Mouse (Mus musculus) embryonic facial prominence, embryonic 11.5 days (tissue): ENCODE data around the gene Ntrk2. TPM values are rescaled to one million over a fixed set of nuclear protein-coding genes. Genes with fewer than 3 reads are reported as not detected.

Source experiments
- ATAC-seq: fragments of 200-750 bp; cut with Nextera tagmentation; replicated peaks from 2 replicates; pipeline ENCODE4 v1.8.0; 2017; ENCODE audit warnings: low read depth; ENCODE audit not compliant: insufficient number of reproducible peaks, low FRiP score, low TSS enrichment
- DNase-seq: peaks from one replicate; pipeline ENCODE4 v3.0.0-alpha.2; 2015; ENCODE audit warnings: low spot score
- H3K27ac ChIP-seq: fragments of 300-500 bp; sonication (generic); replicated peaks from 2 replicates; pipeline ENCODE4 v1.5.1; 2014; ENCODE audit warnings: mild to moderate bottlenecking, low read depth, low read length, control low read depth
- H3K27me3 ChIP-seq: fragments of 300-500 bp; sonication (generic); 2 replicates; pipeline ENCODE4 v1.6.1; 2014; ENCODE audit warnings: mild to moderate bottlenecking, low read length, moderate library complexity, mixed read lengths; ENCODE audit not compliant: control insufficient read depth, insufficient read depth
- H3K36me3 ChIP-seq: fragments of 300-500 bp; sonication (generic); replicated peaks from 2 replicates; pipeline ENCODE4 v1.6.1; 2014; ENCODE audit warnings: low read depth, mild to moderate bottlenecking, low read length, moderate library complexity, mixed read lengths; ENCODE audit not compliant: control insufficient read depth, insufficient read depth
- H3K4me1 ChIP-seq: fragments of 300-500 bp; sonication (generic); 2 replicates; pipeline ENCODE4 v1.6.1; 2014; ENCODE audit warnings: low read length, mixed read lengths; ENCODE audit not compliant: control insufficient read depth, insufficient read depth
- H3K4me2 ChIP-seq: fragments of 300-500 bp; sonication (generic); 2 replicates; pipeline ENCODE4 v1.6.1; 2014; ENCODE audit warnings: low read depth, mild to moderate bottlenecking, control low read depth, low read length, moderate library complexity
- H3K4me3 ChIP-seq: fragments of 300-500 bp; sonication (generic); 2 replicates; pipeline ENCODE4 v1.5.1; 2014; ENCODE audit warnings: low read depth, low read length, control low read depth
- H3K9ac ChIP-seq: fragments of 300-500 bp; sonication (generic); replicated peaks from 2 replicates; pipeline ENCODE4 v1.6.1; 2014; ENCODE audit warnings: mild to moderate bottlenecking, control low read depth, low read length
- H3K9me3 ChIP-seq: fragments of 300-500 bp; sonication (generic); replicated peaks from 2 replicates; pipeline ENCODE4 v1.6.1; 2016; ENCODE audit warnings: mild to moderate bottlenecking, low read length, inconsistent platforms, mixed read lengths; ENCODE audit not compliant: control insufficient read depth
- WGBS: fragments of 180-500 bp; shearing (Covaris S2); extraction: QIAGEN DNeasy Blood & Tissue Kit; methylation state at CpG from one replicate; pipeline ENCODE4 v1.1.7; 2014; 5-methylcytosine and 5-hydroxymethylcytosine counted together
- polyA plus RNA-seq: library from polyadenylated mRNA; unstranded; fragments of >200 nt; fragmentation: Nextera tagmentation; extraction: Ambion mirVana; gene quantifications from 2 replicates; pipeline ENCODE4 v1.2.1, GENCODE M21; 2014

The Ntrk2 gene
- polyA plus RNA-seq, 1 experiment from 2014 or later: 13.6 TPM

- Histone ChIP-seq H3K36me3 (no peaks in the 10 kb centered on the region), H3K9me3 (no peaks in the 10 kb centered on the region), H3K4me2 (no peak overlapping the region), H3K4me3 (no peak overlapping the region), H3K27ac (no peak overlapping the region), H3K27me3 (no peaks in the 10 kb centered on the region), H3K4me1 (no peaks in the 10 kb centered on the region), H3K9ac (no peak overlapping the region)
- WGBS: 52% methylated on average over 11 of the region's 11 CpGs
- ATAC-seq (no peak), DNase-seq (no peak)
Observed at GRCm38 (mm10) chr13:58999373-59000053, 193.1 kb downstream of the Ntrk2 start.

DNA sequence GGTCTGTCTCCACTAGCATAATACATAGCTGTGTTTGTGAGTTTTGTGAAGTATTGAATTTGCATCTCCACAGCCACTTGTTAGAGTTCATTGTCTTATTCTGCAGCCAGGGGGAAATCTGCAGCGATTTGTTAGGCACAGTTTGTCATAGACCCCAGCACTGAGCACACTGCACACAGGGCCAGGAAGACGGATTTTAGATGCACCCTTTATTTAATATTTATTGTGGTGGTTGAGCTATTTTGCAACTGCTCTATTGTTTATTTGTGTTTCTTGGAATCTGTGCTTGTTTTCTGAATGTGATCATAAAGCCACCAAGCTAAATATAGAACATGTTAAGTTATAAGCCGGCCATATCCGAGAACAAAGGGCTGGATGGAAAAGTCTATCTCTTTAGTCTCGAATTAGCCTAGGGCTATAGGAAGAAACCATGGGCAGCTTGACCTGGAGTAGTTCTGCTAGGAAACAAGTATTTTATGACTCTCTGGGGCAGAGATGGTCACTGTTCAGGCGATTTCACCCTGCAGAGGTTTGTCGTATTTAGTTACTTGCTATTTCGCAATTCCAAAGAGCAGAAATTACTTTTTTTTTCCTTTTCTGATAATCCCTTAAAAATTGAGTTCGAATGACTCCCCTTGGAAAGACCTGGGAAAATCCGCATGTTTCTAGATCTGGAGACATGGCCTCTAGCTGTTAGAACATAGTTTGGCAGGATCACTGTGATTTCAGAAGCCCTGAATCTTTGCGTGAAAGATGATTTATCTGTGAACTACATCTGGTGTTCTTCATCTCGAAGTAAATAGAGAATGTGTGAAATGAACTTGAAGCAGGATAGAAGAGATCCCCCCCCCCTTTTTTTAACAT, 196.8 kb downstream of the Ntrk2 start:
- DNase-seq (no peak), ATAC-seq (no peak)
- WGBS: 72% methylated on average over 12 of the region's 12 CpGs
- Histone ChIP-seq H3K9me3 (no peaks in the 10 kb centered on the region), H3K4me1 (no peaks in the 10 kb centered on the region), H3K36me3 (no peaks in the 10 kb centered on the region), H3K4me2 (no peak overlapping the region), H3K4me3 (no peak overlapping the region), H3K9ac (no peak overlapping the region), H3K27me3 (no peaks in the 10 kb centered on the region), H3K27ac (no peak overlapping the region)

DNA sequence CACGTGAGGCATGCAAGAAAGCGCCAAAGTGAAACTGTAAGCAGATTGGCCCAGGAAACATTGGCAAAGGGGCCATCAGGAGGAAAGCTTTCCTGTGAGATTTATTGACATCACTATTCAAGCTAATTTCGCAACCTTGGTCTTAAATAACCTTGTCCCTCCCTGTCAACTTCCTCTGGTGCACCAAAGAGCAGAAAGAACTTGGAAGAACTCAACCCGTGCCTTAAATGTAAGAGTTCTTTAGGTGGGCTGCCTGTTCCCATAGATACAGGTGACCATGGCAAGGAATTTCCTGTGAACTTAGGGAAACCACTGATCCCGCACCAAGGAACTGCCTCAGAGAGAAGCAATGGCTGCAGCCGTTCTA, 197.4 kb downstream of the Ntrk2 start:
- Histone ChIP-seq H3K9me3 (no peaks in the 10 kb centered on the region), H3K4me2 (no peak overlapping the region), H3K9ac (no peak overlapping the region), H3K36me3 (no peaks in the 10 kb centered on the region), H3K4me1 (no peaks in the 10 kb centered on the region), H3K27ac (no peak overlapping the region), H3K27me3 (no peaks in the 10 kb centered on the region), H3K4me3 (no peak overlapping the region)
- 78% methylated on average over 6 of the region's 6 CpGs for WGBS
- no peak for ATAC-seq
- no peak for DNase-seq

DNA sequence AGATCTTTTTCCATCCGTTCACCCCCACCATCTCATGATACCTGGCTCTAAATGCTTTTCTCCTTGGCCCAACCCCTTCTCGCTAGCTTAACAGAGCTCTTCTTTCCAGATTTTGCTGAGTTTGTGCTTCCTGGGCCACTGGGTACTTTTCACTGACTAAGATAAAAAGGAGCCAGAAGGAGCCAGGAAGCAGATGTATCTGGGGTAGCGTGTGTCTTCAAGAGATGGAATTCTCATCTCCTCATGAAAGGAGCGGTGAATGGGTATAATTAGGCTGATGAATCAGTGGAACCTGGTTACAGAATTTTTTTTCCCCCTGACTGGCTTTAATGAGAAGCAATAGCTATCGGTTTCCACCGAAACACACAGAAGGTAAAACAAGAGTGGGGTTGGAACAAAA, 198.2 kb downstream of the Ntrk2 start:
- Histone ChIP-seq H3K27ac (no peak overlapping the region), H3K4me2 (no peak overlapping the region), H3K27me3 (no peaks in the 10 kb centered on the region), H3K36me3 (no peaks in the 10 kb centered on the region), H3K9me3 (no peaks in the 10 kb centered on the region), H3K4me3 (no peak overlapping the region), H3K9ac (no peak overlapping the region), H3K4me1 (no peaks in the 10 kb centered on the region)
- ATAC-seq (no peak), DNase-seq (no peak)
- 69% methylated on average over 6 of the region's 6 CpGs for WGBS

GRCm38 (mm10) chr13:59009855-59010254, 203.5 kb downstream of the Ntrk2 start:
- no peak overlapping the region for H3K4me3 ChIP-seq
- no peaks in the 10 kb centered on the region for H3K9me3 ChIP-seq
- H3K27ac ChIP-seq: no peak overlapping the region
- H3K9ac ChIP-seq: no peak overlapping the region
- H3K27me3 ChIP-seq: no peaks in the 10 kb centered on the region
- no peaks in the 10 kb centered on the region for H3K36me3 ChIP-seq
- DNase-seq (no peak), ATAC-seq (no peak)
- WGBS: 84% methylated on average over 5 of the region's 5 CpGs
- H3K4me1 ChIP-seq: no peaks in the 10 kb centered on the region
- H3K4me2 ChIP-seq: no peak overlapping the region

DNA sequence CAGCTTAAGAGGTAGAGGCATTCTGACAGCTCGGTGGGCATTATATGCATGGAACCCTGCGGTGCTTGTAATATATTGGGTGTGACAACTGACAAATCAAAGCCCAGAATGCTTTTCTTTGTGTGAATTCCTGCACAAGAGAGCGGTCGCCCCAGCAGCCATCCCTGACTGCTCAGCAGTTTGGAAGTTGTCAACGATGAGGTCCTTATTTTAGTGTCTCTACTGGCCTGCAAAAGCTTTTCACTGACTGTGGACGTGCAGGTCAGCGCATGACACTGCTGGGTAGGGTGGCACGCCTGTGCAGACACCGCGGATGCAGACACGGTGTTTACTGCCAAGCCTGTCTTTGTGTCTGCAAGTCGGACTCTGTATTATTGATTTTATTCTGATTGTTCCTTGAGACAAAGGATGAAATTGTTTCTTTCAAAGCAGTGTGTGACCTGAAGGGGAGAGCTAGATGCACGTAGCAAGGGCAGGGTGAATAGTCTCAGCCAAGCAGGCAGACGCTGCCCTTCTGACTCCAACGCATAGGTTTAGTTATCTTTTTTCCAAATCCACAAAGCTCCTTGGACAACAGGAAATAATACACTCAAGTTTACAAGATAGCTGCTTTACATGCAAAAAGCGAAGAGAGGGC, 204.6 kb downstream of the Ntrk2 start:
- peak overlapping the region; percentile 55 for H3K4me2 ChIP-seq
- DNase-seq (no peak), ATAC-seq (peak; percentile 46; the same call in 1 of the 2 replicates)
- H3K9ac ChIP-seq: no peak overlapping the region; the same call in 1 of the 2 replicates
- H3K4me3 ChIP-seq: peak overlapping the region; percentile 8; the same call in 1 of the 2 replicates
- no peaks in the 10 kb centered on the region for H3K9me3 ChIP-seq
- WGBS: 37% methylated on average over 16 of the region's 16 CpGs
- no peaks in the 10 kb centered on the region for H3K36me3 ChIP-seq
- no peak overlapping the region for H3K27ac ChIP-seq
- H3K27me3 ChIP-seq: no peaks in the 10 kb centered on the region
- H3K4me1 ChIP-seq: no peaks in the 10 kb centered on the region

GRCm38 (mm10) chr13:59011530-59011903, 205.1 kb downstream of the Ntrk2 start:
- no peaks in the 10 kb centered on the region for H3K9me3 ChIP-seq
- DNase-seq: peak; percentile 89
- H3K27ac ChIP-seq: no peak overlapping the region
- ATAC-seq: peak; percentile 94
- H3K36me3 ChIP-seq: no peaks in the 10 kb centered on the region
- H3K4me3 ChIP-seq: peak overlapping the region; percentile 8; the same call in 1 of the 2 replicates
- peak overlapping the region; percentile 55 for H3K4me2 ChIP-seq
- WGBS: 1% methylated on average over 15 of the region's 15 CpGs
- H3K27me3 ChIP-seq: no peaks in the 10 kb centered on the region
- H3K4me1 ChIP-seq: no peaks in the 10 kb centered on the region
- no peak overlapping the region; the same call in 1 of the 2 replicates for H3K9ac ChIP-seq

GRCm38 (mm10) chr13:59015360-59015759, 209.0 kb downstream of the Ntrk2 start:
- no peak overlapping the region for H3K4me3 ChIP-seq
- no peak overlapping the region for H3K9ac ChIP-seq
- H3K27me3 ChIP-seq: no peaks in the 10 kb centered on the region
- H3K4me1 ChIP-seq: no peaks in the 10 kb centered on the region
- DNase-seq (no peak), ATAC-seq (no peak)
- WGBS: 68% methylated on average over 1 of the region's 1 CpGs
- H3K4me2 ChIP-seq: no peak overlapping the region
- no peaks in the 10 kb centered on the region for H3K9me3 ChIP-seq
- no peak overlapping the region for H3K27ac ChIP-seq
- H3K36me3 ChIP-seq: no peaks in the 10 kb centered on the region
